Mouse (Mus musculus) G1E (cell line): ENCODE measurements around the gene Nucks1. TPM values are rescaled to one million over a fixed set of nuclear protein-coding genes. Genes with fewer than 3 reads are reported as not detected.
"Not testable (repeated sequence)": the region's sequence is repeated elsewhere in the genome, so short reads cannot be mapped to it uniquely, and the experiment has no call there.

Experiments
- ATAC-seq: 2 replicates; pipeline ENCODE4 v1.8.0; 2016; ENCODE audit warnings: mild to moderate bottlenecking; ENCODE audit not compliant: insufficient number of reproducible peaks, poor library complexity, low FRiP score, severe bottlenecking; ENCODE audit errors: extremely low read depth
- DNase-seq: peaks from one replicate; pipeline ENCODE4 v3.0.0; 2012; ENCODE audit warnings: low spot score
- H3K27me3 ChIP-seq: 2 replicates; pipeline ENCODE4 v1.6.1; 2012; ENCODE audit warnings: mild to moderate bottlenecking, low read length, inconsistent platforms; ENCODE audit not compliant: insufficient read depth
- H3K36me3 ChIP-seq: replicated peaks from 2 replicates; pipeline ENCODE3; 2012; ENCODE audit warnings: mild to moderate bottlenecking, inconsistent platforms
- H3K4me1 ChIP-seq: 2 replicates; pipeline ENCODE4 v1.6.1; 2012; ENCODE audit warnings: low read depth, low read length, inconsistent platforms, mixed read lengths; ENCODE audit not compliant: insufficient read depth
- H3K4me3 ChIP-seq: 2 replicates; pipeline ENCODE4 v1.5.1; 2012; ENCODE audit warnings: low read depth, mild to moderate bottlenecking, inconsistent platforms, low read length, moderate library complexity, mixed read lengths
- H3K9me3 ChIP-seq: replicated peaks from 2 replicates; pipeline ENCODE4 v1.6.1; 2012; ENCODE audit warnings: inconsistent platforms
- CTCF ChIP-seq: IDR thresholded peaks from 2 replicates; pipeline ENCODE4 v1.5.1; 2012; ENCODE audit warnings: low read depth, low read length, inconsistent platforms, mixed read lengths
- GATA1 ChIP-seq: IDR thresholded peaks from 2 replicates; pipeline ENCODE4 v1.6.1; 2012; ENCODE audit warnings: borderline replicate concordance, low read length, inconsistent platforms, mixed read lengths
- GATA2 ChIP-seq: IDR thresholded peaks from 2 replicates; pipeline ENCODE4 v1.6.1; 2012; ENCODE audit warnings: low read depth, low read length, inconsistent platforms, borderline replicate concordance
- POLR2AphosphoS5 ChIP-seq: IDR thresholded peaks from 2 replicates; pipeline ENCODE4 v1.6.1; 2012; ENCODE audit warnings: low read depth, low read length, inconsistent platforms; ENCODE audit not compliant: insufficient replicate concordance
- TAL1 ChIP-seq: conservative IDR thresholded peaks from 2 replicates; pipeline ENCODE4 v1.6.1; 2012; ENCODE audit warnings: low read depth, low read length, inconsistent platforms, mixed read lengths
- polyA plus RNA-seq: library from polyadenylated mRNA; stranded (reverse); fragments of >175 nt; gene quantifications from 2 replicates; pipeline ENCODE4 v1.2.3, GENCODE M21; 2012
- total RNA-seq, 2 experiments: library from RNA; stranded (forward) in 1 of 2; stranded (reverse) in 1 of 2; fragments of 200-1000 nt in 1 of 2; fragments of >200 nt in 1 of 2; fragmentation: Nextera tagmentation in 1 of 2; gene quantifications; 2 replicates each; pipeline ENCODE4 v1.2.3; 2014 to 2017

The Nucks1 gene
- total and polyA plus RNA-seq, 3 experiments: 35.2 to 507 (median 376) TPM

- H3K36me3 ChIP-seq: no peaks in the 10 kb centered on the region
- no peaks in the 10 kb centered on the region for H3K9me3 ChIP-seq
- TF ChIP-seq TAL1 (no peak), CTCF (no peak), GATA1 (no peak), GATA2 (no peak), POLR2AphosphoS5 (no peak)
- peaks cover 31% of the 10 kb centered on the region; the same call in 1 of the 2 replicates for H3K27me3 ChIP-seq
- H3K4me3 ChIP-seq: no peak overlapping the region
- ATAC-seq: no peak
- no peaks in the 10 kb centered on the region for H3K4me1 ChIP-seq
- no peak for DNase-seq
Measured at GRCm38 (mm10) chr1:131890043-131890658, 20.2 kb upstream of the Nucks1 start.

DNA sequence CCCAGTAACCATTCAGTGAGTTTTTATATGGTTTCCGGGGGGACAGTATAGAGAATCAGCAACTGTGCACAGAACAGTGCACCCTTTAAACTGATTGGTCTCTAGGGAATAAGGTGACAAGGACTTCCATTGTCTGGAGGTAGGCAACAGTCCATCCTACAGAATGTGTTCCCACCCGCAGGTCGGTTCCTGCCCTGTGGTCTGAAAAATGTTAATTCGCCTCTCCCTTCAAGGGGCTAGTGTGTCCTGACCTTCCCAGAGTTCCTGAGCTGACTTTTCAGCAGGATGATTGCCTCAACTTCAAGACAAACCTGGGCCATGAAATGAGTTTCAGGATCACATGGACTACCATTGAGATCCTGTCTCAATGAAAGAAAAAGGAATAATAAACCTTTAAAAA lies 18.9 kb upstream of the Nucks1 start:
- Histone ChIP-seq H3K36me3 (no peaks in the 10 kb centered on the region), H3K4me3 (no peak overlapping the region), H3K9me3 (no peaks in the 10 kb centered on the region), H3K4me1 (no peaks in the 10 kb centered on the region), H3K27me3 (peaks cover 30% of the 10 kb centered on the region)
- TF ChIP-seq CTCF (no peak), GATA2 (no peak), TAL1 (no peak), GATA1 (no peak), POLR2AphosphoS5 (no peak)
- DNase-seq (no peak), ATAC-seq (no peak)

DNA sequence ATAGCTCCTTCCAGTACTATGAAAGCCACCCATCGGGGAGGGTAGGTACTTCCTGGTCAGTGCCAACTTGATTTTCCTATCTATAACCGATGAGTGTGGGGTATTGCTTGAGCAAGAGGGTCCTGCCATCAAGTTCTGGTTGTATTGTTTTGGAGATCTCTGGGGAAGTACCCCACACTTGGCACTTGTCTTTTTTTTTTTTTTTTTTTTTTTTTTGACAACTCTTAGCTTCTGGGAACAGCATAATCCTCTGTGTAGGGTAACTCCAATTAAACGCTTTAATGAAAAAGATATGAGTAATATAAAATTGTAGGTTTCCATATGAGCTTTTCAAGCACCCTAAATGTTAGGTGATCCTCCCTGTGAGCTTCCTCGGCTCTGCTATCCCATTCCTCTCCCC lies 7.7 kb upstream of the Nucks1 start:
- DNase-seq: no peak
- no peaks in the 10 kb centered on the region for H3K9me3 ChIP-seq
- peaks cover 53% of the 10 kb centered on the region for H3K27me3 ChIP-seq
- no peak overlapping the region for H3K4me3 ChIP-seq
- peaks cover 16% of the 10 kb centered on the region for H3K4me1 ChIP-seq
- H3K36me3 ChIP-seq: no peaks in the 10 kb centered on the region
- no peak for ATAC-seq
- TF ChIP-seq POLR2AphosphoS5 (no peak), CTCF (no peak), TAL1 (no peak), GATA2 (no peak), GATA1 (no peak)

GRCm38 (mm10) chr1:131903251-131903650 lies 7.1 kb upstream of the Nucks1 start:
- DNase-seq: no peak
- H3K36me3 ChIP-seq: no peaks in the 10 kb centered on the region
- TF ChIP-seq TAL1: no peak
- no peak for TF ChIP-seq GATA1
- no peak for TF ChIP-seq CTCF
- no peak for TF ChIP-seq POLR2AphosphoS5
- no peak for TF ChIP-seq GATA2
- no peak for ATAC-seq
- peaks cover 49% of the 10 kb centered on the region for H3K27me3 ChIP-seq
- peaks cover 16% of the 10 kb centered on the region for H3K4me1 ChIP-seq
- H3K9me3 ChIP-seq: no peaks in the 10 kb centered on the region
- H3K4me3 ChIP-seq: no peak overlapping the region

- no peaks in the 10 kb centered on the region for H3K36me3 ChIP-seq
- H3K27me3 ChIP-seq: peaks cover 40% of the 10 kb centered on the region
- H3K4me1 ChIP-seq: peaks cover 21% of the 10 kb centered on the region
- ATAC-seq: no peak
- TF ChIP-seq POLR2AphosphoS5 (no peak), CTCF (0 out of 2 replicates have a peak, but pooled peaks have one; percentile 23), GATA1 (no peak)
- no peak overlapping the region for H3K4me3 ChIP-seq
- DNase-seq: no peak
- no peaks in the 10 kb centered on the region for H3K9me3 ChIP-seq
Measured at GRCm38 (mm10) chr1:131905497-131905896, 4.8 kb upstream of the Nucks1 start.

DNA sequence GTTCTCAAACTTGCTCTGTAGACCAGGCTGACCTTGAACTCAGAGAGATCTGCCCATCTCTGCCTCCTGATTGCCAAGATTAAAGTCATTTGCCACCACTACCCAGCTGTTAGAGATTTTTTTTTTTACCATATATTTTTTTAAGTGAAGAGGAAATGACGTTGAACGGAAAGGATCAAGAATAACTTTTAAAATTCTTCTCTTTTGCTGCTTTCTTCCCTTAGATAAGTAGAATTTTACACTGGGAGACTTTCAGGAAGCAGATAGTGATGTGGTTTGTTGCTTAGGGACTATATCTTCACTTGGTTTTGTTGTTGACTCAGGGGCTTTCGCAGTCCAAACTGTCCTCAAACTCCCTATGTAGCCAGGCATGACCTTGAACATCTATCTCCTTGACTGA lies 1.9 kb upstream of the Nucks1 start:
- H3K4me3 ChIP-seq: no peak overlapping the region

DNA sequence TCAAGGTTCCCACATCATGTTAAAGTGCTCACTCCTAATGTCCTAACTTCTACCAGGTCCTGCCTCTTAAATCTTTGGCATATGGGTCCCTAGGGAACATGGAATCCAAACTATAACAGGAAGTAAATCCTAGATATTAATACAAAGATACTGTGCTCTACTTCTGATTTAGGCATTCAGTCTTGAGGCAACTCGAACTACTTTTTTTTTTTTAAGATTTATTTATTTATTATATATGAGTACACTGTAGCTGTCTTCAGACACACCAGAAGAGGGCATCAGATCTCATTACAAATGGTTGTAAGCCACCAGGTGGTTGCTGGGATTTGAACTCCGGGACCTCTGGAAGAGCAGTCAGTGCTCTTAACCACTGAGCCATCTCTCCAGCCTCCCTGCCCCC lies 1.1 kb upstream of the Nucks1 start:
- DNase-seq, H3K4me3 ChIP-seq, H3K9me3 ChIP-seq, ATAC-seq: not testable (repeated sequence)
- Histone ChIP-seq H3K4me1 (peaks cover 34% of the 10 kb centered on the region), H3K36me3 (peaks cover 21% of the 10 kb centered on the region), H3K27me3 (peaks cover 18% of the 10 kb centered on the region)

More for the DNA sequence above, 1.9 kb upstream of the Nucks1 start:
- Histone ChIP-seq H3K4me1 (peaks cover 32% of the 10 kb centered on the region), H3K27me3 (peaks cover 25% of the 10 kb centered on the region), H3K36me3 (peaks cover 19% of the 10 kb centered on the region), H3K9me3 (no peaks in the 10 kb centered on the region)
- no peak for ATAC-seq
- TF ChIP-seq GATA1 (no peak), TAL1 (no peak), GATA2 (no peak), CTCF (no peak), POLR2AphosphoS5 (no peak)
- no peak for DNase-seq
